Mouse (Mus musculus): ENCODE measurements around the gene Tbx4. TPM values are rescaled to one million over a fixed set of nuclear protein-coding genes. Genes with fewer than 3 reads are reported as not detected.

The Tbx4 gene
- total RNA-seq, 2 experiments from 2014 or later, result 0.23 to 0.32 TPM

GRCm38 (mm10) chr11:85956422-85956821, 70.2 kb downstream of the Tbx4 start:
- no peak for DNase-seq (ENCODE audit: low spot score in 2 of 2)
- intact Hi-C loops (cut with DNase I), result no loop called here

- no peak for DNase-seq (ENCODE audit: low spot score in 2 of 2)
Observed at GRCm38 (mm10) chr11:85956950-85957778, 70.9 kb downstream of the Tbx4 start.

GRCm38 (mm10) chr11:85959837-85960236, 73.6 kb downstream of the Tbx4 start:
- intact Hi-C loops (cut with DNase I), result no loop called here
- no peak for DNase-seq (ENCODE audit: low spot score in 2 of 2)

More at GRCm38 (mm10) chr11:85956950-85957778, 70.9 kb downstream of the Tbx4 start:
- intact Hi-C loops (cut with DNase I), result no loop called here

GRCm38 (mm10) chr11:85960273-85960672, 74.1 kb downstream of the Tbx4 start:
- intact Hi-C loops (cut with DNase I), result no loop called here
- no peak for DNase-seq (ENCODE audit: low spot score in 2 of 2)

- DNase-seq (ENCODE audit: low spot score in 2 of 2), result no peak
- intact Hi-C loops (cut with DNase I), result no loop called here
Observed at GRCm38 (mm10) chr11:85961498-85961897, 75.3 kb downstream of the Tbx4 start.

Other genes starting within 250 kb of the Tbx4 start
- gene Tbx2, start 53.9 kb upstream of the Tbx4 start, total RNA-seq (2021), result 1 to 10 TPM; 1.8 to 2.2 TPM
- not detected for gene Gm11444, start 36.1 kb upstream of the Tbx4 start, total RNA-seq (2021)